Mouse (Mus musculus): ENCODE results near the gene Wdr41.

The Wdr41 gene

GRCm38 (mm10) chr13:94976219-94977186, at the start of gene Wdr41:
Wdr41 (plus strand) TSS chr13:94976344.
- peak; percentile 78 to 92 for DNase-seq (ENCODE audit: low spot score in 2 of 2)

GRCm38 (mm10) chr13:94928086-94928485, 48.1 kb upstream of the Wdr41 start:
- DNase-seq (ENCODE audit: low spot score in 2 of 2) = no peak

- no peak for DNase-seq (ENCODE audit: low spot score in 2 of 2)
Measured at GRCm38 (mm10) chr13:94938418-94938817, 37.7 kb upstream of the Wdr41 start.

- no peak for DNase-seq (ENCODE audit: low spot score in 2 of 2)
Measured at GRCm38 (mm10) chr13:94940104-94940503, 36.0 kb upstream of the Wdr41 start.

GRCm38 (mm10) chr13:94941230-94941629, 34.9 kb upstream of the Wdr41 start:
- DNase-seq (ENCODE audit: low spot score in 2 of 2) = peak in 1 of 2 experiments; percentile 48

- no peak for DNase-seq (ENCODE audit: low spot score in 2 of 2)
Measured at GRCm38 (mm10) chr13:94955941-94956340, 20.2 kb upstream of the Wdr41 start.

- DNase-seq (ENCODE audit: low spot score in 2 of 2) = no peak
Measured at GRCm38 (mm10) chr13:94957965-94958364, 18.2 kb upstream of the Wdr41 start.

GRCm38 (mm10) chr13:94969992-94970553, 6.1 kb upstream of the Wdr41 start:
- DNase-seq (ENCODE audit: low spot score in 2 of 2) = no peak

GRCm38 (mm10) chr13:94975828-94976218, 321 bp upstream of the Wdr41 start:
- no peak for DNase-seq (ENCODE audit: low spot score in 2 of 2)

GRCm38 (mm10) chr13:94979081-94979480, 2.9 kb downstream of the Wdr41 start:
- no peak for DNase-seq (ENCODE audit: low spot score in 2 of 2)

- no peak for DNase-seq (ENCODE audit: low spot score in 2 of 2)
Measured at GRCm38 (mm10) chr13:94990516-94990915, 14.4 kb downstream of the Wdr41 start.

- no peak for DNase-seq (ENCODE audit: low spot score in 2 of 2)
Measured at GRCm38 (mm10) chr13:95007281-95007680, 31.1 kb downstream of the Wdr41 start.

GRCm38 (mm10) chr13:95009261-95009660, 33.1 kb downstream of the Wdr41 start:
- no peak for DNase-seq (ENCODE audit: low spot score in 2 of 2)

GRCm38 (mm10) chr13:95011546-95012257, 35.6 kb downstream of the Wdr41 start:
- no peak for DNase-seq (ENCODE audit: low spot score in 2 of 2)

GRCm38 (mm10) chr13:95017278-95017677, 41.1 kb downstream of the Wdr41 start:
- no peak for DNase-seq (ENCODE audit: low spot score in 2 of 2)

GRCm38 (mm10) chr13:95017916-95018315, 41.8 kb downstream of the Wdr41 start:
- peak; percentile 54 to 69 for DNase-seq (ENCODE audit: low spot score in 2 of 2)

- DNase-seq (ENCODE audit: low spot score in 2 of 2) = no peak
Measured at GRCm38 (mm10) chr13:95019345-95019744, 43.2 kb downstream of the Wdr41 start.

GRCm38 (mm10) chr13:95020216-95020615, 44.1 kb downstream of the Wdr41 start:
- DNase-seq (ENCODE audit: low spot score in 2 of 2) = no peak

GRCm38 (mm10) chr13:95030828-95031227, 54.7 kb downstream of the Wdr41 start:
- DNase-seq (ENCODE audit: low spot score in 2 of 2) = no peak

- no peak for DNase-seq (ENCODE audit: low spot score in 2 of 2)
Measured at GRCm38 (mm10) chr13:95032127-95032831, 56.1 kb downstream of the Wdr41 start.

- no peak for DNase-seq (ENCODE audit: low spot score in 2 of 2)
Measured at GRCm38 (mm10) chr13:95032973-95033372, 56.8 kb downstream of the Wdr41 start.

GRCm38 (mm10) chr13:95034094-95034493, 58.0 kb downstream of the Wdr41 start:
- no peak for DNase-seq (ENCODE audit: low spot score in 2 of 2)
